Mouse (Mus musculus) heart, adult 2 months (tissue): ENCODE results near the gene Faap20.

ENCODE experiments used
- CTCF ChIP-seq: fragments of 200-600 bp; IDR thresholded peaks from 2 replicates; pipeline ENCODE4 v1.8.1; 2022; ENCODE audit warnings: antibody characterized with exemption, mild to moderate bottlenecking, moderate library complexity
- EP300 ChIP-seq: fragments of 200-500 bp; IDR thresholded peaks from 2 replicates; pipeline ENCODE4 v1.6.1; 2011; ENCODE audit warnings: low read depth, low read length, control low read depth; ENCODE audit not compliant: insufficient read depth
- POLR2A ChIP-seq: fragments of 200-500 bp; IDR thresholded peaks from 2 replicates; pipeline ENCODE4 v1.6.1; 2011; ENCODE audit warnings: mild to moderate bottlenecking, low read depth, low read length, control low read depth; ENCODE audit not compliant: insufficient read depth

DNA sequence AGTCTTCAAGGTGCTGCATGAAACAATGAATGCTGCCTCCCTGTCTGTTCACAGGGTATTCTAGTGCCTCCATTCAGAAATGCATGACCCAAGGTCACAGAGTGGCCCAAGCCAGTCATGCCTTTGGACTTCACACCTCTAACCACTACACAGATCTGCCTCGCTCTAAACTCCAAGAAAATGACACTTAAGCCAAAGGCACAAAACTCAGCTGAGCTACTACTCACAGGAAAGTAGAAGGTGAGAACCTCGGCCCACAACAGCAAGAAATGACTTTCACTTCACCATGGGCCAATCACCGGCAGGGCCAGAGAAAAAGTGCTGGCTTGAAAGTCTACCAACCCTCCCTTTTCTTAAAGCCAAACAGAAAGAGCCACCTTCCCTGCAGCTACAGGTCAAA is 41.8 kb upstream of the Faap20 start:
- TF ChIP-seq CTCF (no peak), EP300 (no peak), POLR2A (no peak)
